Mouse (Mus musculus) embryo, embryonic 11 days (tissue): ENCODE results near the gene Stx1a.
"Not testable (repeated sequence)": the region's sequence is repeated elsewhere in the genome, so short reads cannot be mapped to it uniquely, and the experiment has no call there.

Source experiments
- DNase-seq: peaks from one replicate; pipeline ENCODE4 v3.0.0-alpha.2; 2015

Stx1a gene

DNA sequence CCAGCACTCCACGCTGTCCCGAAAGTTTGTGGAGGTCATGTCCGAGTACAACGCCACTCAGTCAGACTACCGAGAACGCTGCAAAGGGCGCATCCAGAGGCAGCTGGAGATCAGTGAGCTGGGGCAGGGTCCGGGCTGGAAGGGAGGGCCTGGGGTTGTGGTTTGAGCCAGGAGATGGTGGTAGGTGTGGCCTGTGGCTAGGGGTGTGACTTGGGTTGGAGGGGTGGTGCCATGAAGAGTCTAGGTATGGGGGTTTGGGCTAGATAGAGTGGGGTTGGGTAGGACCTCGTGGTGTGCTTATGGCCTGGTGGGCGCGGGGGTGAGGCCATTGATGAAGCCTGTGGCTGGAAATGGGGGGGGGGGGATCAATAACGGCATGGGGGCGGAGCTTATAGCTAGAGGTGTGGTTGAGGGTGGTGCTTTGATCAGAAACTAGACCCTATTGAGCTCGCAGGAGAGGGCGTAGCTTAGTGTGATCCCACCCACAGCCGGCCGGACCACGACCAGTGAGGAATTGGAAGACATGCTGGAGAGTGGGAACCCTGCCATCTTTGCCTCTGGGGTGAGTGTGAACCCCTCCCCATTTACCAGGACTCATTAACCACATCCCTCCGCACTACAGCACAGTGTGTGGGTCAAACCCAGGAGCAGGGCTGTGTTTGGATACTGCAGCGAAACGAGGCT, 19.0 kb downstream of the Stx1a start:
- no peak for DNase-seq

GRCm38 (mm10) chr5:135044575-135044974, 21.3 kb downstream of the Stx1a start:
- no peak for DNase-seq

DNA sequence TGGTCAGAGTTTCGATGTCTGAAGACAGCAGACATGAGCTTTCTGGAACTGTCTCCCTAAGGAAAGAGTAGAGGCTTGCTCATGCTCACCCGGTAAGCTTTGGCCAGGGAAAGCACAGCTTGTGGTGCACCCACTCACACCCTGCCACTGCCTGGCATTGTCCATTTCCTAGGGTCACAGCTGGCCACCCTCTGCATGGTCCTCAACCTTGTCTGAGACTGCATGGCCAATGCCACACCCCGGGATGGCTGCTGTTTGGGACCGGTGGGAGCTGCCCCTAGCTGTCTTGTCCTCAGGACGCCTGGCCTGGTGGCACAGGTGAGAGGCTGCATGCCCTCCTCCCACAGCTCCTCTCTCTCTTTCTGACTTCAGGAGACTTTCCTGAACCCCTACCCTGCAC, 25.3 kb downstream of the Stx1a start:
- DNase-seq = no peak

DNA sequence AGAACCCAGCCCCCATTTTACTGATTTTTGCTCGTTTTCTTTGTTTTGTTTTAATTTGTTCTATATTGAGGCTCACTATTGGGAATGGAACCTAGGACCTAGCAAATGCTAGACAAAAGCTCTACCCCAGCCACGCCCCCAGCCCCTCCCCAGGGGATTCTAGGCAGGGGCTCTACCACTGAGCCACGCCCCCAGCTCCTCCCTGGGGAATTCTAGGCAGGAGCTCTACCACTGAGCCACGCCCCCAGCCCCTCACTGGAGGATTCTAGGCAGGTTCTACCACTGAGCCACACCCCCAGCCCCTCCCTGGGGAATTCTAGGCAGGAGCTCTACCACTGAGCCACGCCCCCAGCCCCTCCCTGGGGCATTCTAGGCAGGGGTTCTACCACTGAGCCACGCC, 26.0 kb downstream of the Stx1a start:
- DNase-seq = not testable (repeated sequence)

DNA sequence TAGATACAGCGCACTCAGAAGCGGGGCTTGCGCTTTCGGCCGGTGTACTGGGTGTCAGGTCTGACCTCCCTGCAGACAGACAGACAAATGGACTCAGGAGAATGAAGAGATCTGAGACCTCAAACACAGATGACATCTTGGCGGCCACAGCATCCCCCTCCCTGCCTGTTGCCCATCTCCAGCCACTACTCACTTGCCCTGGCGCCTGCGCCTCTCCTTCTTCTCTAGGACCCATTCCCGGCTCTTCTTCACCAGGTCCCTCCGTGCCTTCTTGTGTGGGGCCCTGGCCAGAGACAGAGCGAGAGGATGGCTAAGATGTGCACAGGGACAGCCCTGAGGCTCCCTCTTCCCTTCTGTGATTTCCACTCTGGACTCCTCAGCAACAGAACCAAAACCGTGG, 30.1 kb downstream of the Stx1a start:
- DNase-seq = no peak

- DNase-seq = peak; percentile 99
Measured at GRCm38 (mm10) chr5:135063629-135064381, 40.5 kb downstream of the Stx1a start, which contains the start of gene Dnajc30. Gene Dnajc30, plus strand, starts transcription at chr5:135064202.

- DNase-seq = no peak
Measured at GRCm38 (mm10) chr5:135064382-135064766, 41.1 kb downstream of the Stx1a start.

GRCm38 (mm10) chr5:135064909-135065446, 41.7 kb downstream of the Stx1a start, which contains the start of gene Bud23:
Gene Bud23, minus strand, starts transcription at chr5:135064959.
- DNase-seq = not testable (repeated sequence)

DNA sequence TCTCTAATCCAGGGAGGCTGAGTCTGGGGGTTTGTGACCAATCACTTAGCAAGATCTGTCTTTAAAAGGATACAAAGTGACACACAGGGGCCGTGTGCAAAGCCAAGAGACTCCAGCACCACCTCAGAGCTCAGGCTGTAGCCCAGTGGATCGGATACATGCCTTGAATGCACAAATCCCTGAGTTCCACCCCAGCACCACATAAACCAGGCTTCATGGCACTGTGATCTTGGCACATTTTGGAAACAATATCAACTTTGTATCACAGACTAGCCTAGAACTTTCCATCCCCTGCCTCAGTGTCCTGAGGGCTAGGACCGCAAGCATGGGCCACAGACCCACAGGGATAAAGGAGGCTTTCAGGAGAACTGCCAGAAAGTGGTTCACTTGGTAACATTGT, 42.7 kb downstream of the Stx1a start:
- DNase-seq = no peak

DNA sequence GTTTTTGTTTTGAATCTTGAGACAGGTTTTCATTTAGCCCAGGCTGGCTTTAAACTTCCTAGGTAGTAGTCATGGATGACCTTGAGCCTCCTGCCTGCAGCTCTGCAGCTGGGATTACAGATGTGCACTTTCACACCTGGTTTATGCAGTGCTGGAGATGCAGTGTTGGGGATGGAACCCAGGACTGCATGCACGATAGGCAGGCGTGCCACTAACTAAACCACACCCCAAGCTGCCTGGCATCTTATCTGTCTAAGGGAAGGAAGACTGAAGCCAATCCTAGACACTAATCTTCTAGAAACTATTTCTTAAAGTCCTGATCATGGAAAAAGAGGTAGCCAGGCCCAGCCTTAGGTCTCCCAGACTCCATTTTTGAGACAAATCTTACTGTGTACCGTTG, 47.2 kb downstream of the Stx1a start:
- DNase-seq = no peak

GRCm38 (mm10) chr5:135072061-135072460, 48.8 kb downstream of the Stx1a start:
- no peak for DNase-seq

GRCm38 (mm10) chr5:135072720-135073119, 49.4 kb downstream of the Stx1a start:
- no peak for DNase-seq

DNA sequence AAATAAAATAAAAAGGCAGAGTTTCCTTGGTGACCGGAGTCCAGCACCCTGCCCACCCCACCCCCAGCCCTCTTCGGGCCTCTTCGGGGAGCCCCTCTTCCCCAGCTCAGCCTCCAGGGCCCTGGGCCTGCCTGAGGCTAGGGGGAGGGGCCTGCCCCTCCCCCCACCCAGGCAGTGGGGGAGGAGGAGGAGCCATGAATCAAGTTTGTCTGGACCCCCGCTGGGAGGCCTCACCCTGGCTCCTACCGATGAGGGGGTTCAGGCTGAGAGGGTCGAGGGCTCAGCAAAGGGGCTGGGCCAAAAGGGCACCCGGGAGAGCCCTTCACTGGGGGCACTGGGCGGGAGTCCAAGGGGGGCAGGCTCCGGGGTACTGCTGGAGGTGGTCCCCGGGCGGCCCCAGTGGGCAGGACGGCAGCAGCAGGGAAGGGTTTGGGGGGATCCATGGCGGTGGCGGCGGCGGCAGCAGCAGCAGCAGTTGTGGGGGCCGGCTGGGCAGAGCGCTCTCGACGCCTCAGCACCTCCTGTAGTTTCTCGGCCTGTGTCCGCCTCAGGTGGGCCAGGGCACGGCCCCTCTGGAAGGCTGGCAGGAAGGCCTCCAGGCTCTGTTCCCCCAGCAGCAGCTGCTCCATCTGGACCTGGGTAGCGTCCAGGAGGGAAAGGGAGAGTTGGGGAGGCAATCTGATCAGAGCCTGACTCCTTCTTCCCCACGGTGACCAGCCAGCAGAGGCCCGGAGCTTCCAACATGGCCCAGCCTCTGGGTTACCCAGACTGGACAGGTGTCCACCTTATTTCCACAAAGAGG, 50.3 kb downstream of the Stx1a start:
- peak; percentile 38 for DNase-seq

DNA sequence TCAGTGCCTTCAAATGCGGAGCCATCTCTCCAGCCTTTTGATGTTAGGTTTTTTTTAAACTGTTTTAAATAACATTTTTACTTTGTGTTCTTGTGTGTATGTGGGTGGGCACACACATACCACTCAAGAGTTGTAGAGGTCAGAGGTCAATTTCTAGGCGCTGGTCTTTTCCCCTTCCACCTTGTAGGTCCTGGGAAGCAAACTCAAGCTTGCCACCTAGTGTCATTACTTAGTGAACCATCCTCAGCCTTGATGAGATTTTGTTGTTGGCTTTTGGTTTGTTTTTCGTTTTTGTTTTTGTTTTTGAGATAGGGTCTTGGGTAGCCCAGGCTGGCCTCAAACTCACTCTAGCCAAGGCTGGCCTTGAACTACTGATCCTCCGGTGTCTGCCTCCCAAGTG, 52.4 kb downstream of the Stx1a start:
- peak; percentile 12 for DNase-seq

- no peak for DNase-seq
Measured at GRCm38 (mm10) chr5:135076368-135076767, 53.1 kb downstream of the Stx1a start.

DNA sequence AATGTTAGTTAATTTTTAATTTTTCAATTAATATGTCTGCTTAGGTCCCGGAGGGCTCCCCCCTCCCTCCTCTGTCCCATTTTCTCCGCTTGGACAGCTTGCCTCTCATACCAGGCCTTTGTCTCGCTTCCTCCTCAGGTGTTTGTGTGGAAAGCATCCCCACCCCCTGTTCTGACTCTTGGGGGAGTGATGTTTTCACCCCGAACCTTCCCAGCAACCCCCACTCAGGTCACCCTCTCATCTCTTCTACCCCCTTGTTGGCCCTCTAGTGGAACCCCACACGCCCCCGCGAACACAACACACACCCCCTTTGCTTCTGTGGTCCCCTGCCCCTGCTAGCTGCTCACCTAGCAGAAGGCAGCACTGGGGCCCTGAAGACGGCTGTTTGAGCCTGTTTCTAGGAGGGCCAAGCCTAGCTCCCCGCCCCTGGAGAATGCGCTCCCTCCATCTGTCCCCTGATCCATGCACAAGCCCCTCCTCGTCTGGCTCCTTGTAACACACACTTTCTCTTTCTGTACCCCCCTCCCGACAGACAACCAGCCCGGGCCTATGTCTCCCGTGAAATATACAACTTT, 53.7 kb downstream of the Stx1a start:
- DNase-seq = peak; percentile 65

- peak; percentile 94 for DNase-seq
Measured at GRCm38 (mm10) chr5:135077564-135078481, 54.5 kb downstream of the Stx1a start, which contains the start of gene Vps37d. Gene Vps37d, minus strand, starts transcription at chr5:135078266.

DNA sequence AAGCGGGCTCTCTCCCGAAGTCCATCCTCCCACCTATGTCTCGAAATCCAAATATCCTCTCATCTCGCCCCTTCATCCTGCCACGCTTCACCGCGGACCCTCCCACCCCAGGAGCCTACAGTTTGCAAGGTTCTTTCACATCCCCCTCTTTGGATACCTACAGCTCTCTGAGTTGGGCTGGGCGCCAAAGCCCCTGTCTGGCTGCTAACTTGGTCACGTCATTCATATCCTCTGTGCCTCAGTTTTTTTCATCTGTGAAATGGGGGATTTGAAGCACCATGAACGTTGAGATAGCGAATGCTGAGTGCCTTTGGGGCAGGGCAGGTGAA, 55.2 kb downstream of the Stx1a start:
- DNase-seq = no peak

DNA sequence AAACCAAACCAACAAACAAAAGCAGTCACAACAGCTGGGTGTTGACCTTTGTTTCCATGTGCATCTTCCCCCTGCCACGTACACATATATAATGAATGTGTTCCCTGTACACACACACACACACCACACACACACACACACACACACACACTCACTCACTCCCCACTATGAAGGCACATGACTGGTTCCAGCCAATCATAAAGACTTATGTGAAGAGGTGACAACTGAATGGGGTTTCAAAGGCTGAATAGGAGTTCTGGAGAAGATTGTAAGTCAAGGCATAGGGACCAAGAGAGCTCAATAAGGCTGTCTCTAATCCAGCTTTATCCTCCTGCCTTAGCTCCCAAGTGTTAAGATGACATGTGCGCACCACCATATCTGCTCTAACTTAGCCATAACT, 56.3 kb downstream of the Stx1a start:
- no peak for DNase-seq

GRCm38 (mm10) chr5:135080539-135080938, 57.3 kb downstream of the Stx1a start:
- DNase-seq = no peak

GRCm38 (mm10) chr5:135086871-135087270, 63.6 kb downstream of the Stx1a start:
- peak; percentile 31 for DNase-seq

- DNase-seq = peak; percentile 49
Measured at GRCm38 (mm10) chr5:135089653-135090052, 66.4 kb downstream of the Stx1a start, which contains the start of gene Mlxipl. Gene Mlxipl, plus strand, starts transcription at chr5:135089890.
